Mouse (Mus musculus): ENCODE measurements around the gene Prdm16. TPM values are rescaled to one million over a fixed set of nuclear protein-coding genes. Genes with fewer than 3 reads are reported as not detected.

Prdm16 gene
- polyA plus RNA-seq, 1 experiment from 2014 or later: 16.2 TPM

- 66% methylated on average over 8 of the region's 8 CpGs for whole genome bisulfite sequencing
- Histone ChIP-seq H3K4me3 (no peak overlapping the region), H3K9ac (replicated peaks) (no peak overlapping the region), H3K4me1 (peaks cover 31% of the 10 kb centered on the region), H3K27ac (replicated peaks) (no peak overlapping the region), H3K27me3 (peaks cover 5% of the 10 kb centered on the region; the same call in 1 of the 2 replicates), H3K9me3 (no peaks in the 10 kb centered on the region), H3K4me2 (replicated peaks) (no peak overlapping the region), H3K36me3 (no peaks in the 10 kb centered on the region)
- no peak for ATAC-seq (ENCODE audit: low FRiP score, low read depth)
Measured at GRCm38 (mm10) chr4:154385208-154385607, 251.5 kb downstream of the Prdm16 start.

GRCm38 (mm10) chr4:154378876-154379275 lies 257.8 kb downstream of the Prdm16 start:
- Histone ChIP-seq H3K4me1 (no peaks in the 10 kb centered on the region), H3K9me3 (no peaks in the 10 kb centered on the region), H3K36me3 (no peaks in the 10 kb centered on the region), H3K9ac (replicated peaks) (no peak overlapping the region), H3K4me2 (replicated peaks) (no peak overlapping the region), H3K27me3 (no peaks in the 10 kb centered on the region; the same call in 1 of the 2 replicates), H3K27ac (replicated peaks) (no peak overlapping the region), H3K4me3 (no peak overlapping the region)
- 86% methylated on average over 2 of the region's 2 CpGs for WGBS
- no peak for ATAC-seq (ENCODE audit: low FRiP score, low read depth)

GRCm38 (mm10) chr4:154375939-154376625 lies 260.6 kb downstream of the Prdm16 start:
- Histone ChIP-seq H3K4me2 (replicated peaks) (no peak overlapping the region), H3K27me3 (peaks cover 4% of the 10 kb centered on the region; the same call in 1 of the 2 replicates), H3K4me3 (no peak overlapping the region), H3K9ac (replicated peaks) (no peak overlapping the region), H3K9me3 (no peaks in the 10 kb centered on the region), H3K36me3 (no peaks in the 10 kb centered on the region), H3K4me1 (0 out of 2 replicates have a peak, but pooled peaks cover 6% of the 10 kb centered on the region), H3K27ac (replicated peaks) (no peak overlapping the region)
- ATAC-seq (ENCODE audit: low FRiP score, low read depth): no peak
- 90% methylated on average over 10 of the region's 10 CpGs for WGBS

- Histone ChIP-seq H3K9ac (replicated peaks) (no peak overlapping the region), H3K27ac (replicated peaks) (no peak overlapping the region)
Measured at GRCm38 (mm10) chr4:154371542-154372247, 265.0 kb downstream of the Prdm16 start.

GRCm38 (mm10) chr4:154370841-154371240 lies 265.8 kb downstream of the Prdm16 start:
- H3K4me1 ChIP-seq: peaks cover 19% of the 10 kb centered on the region
- no peak overlapping the region for H3K4me3 ChIP-seq
- peaks cover 20% of the 10 kb centered on the region for H3K27me3 ChIP-seq
- no peak overlapping the region for H3K9ac ChIP-seq (replicated peaks)
- WGBS: 83% methylated on average over 8 of the region's 8 CpGs
- no peaks in the 10 kb centered on the region for H3K9me3 ChIP-seq
- ATAC-seq (ENCODE audit: low FRiP score, low read depth): no peak
- H3K36me3 ChIP-seq: no peaks in the 10 kb centered on the region
- no peak overlapping the region for H3K27ac ChIP-seq (replicated peaks)
- H3K4me2 ChIP-seq (replicated peaks): no peak overlapping the region

More at GRCm38 (mm10) chr4:154371542-154372247, 265.0 kb downstream of the Prdm16 start:
- no peak for ATAC-seq (ENCODE audit: low FRiP score, low read depth)
- H3K4me1 ChIP-seq: peaks cover 10% of the 10 kb centered on the region; the same call in 1 of the 2 replicates
- no peak overlapping the region for H3K4me3 ChIP-seq
- WGBS: 82% methylated on average over 13 of the region's 13 CpGs
- no peaks in the 10 kb centered on the region for H3K36me3 ChIP-seq
- peaks cover 18% of the 10 kb centered on the region for H3K27me3 ChIP-seq
- no peaks in the 10 kb centered on the region for H3K9me3 ChIP-seq
- H3K4me2 ChIP-seq (replicated peaks): no peak overlapping the region

- peaks cover 28% of the 10 kb centered on the region for H3K27me3 ChIP-seq
- no peaks in the 10 kb centered on the region for H3K9me3 ChIP-seq
- no peak overlapping the region for H3K9ac ChIP-seq (replicated peaks)
- no peaks in the 10 kb centered on the region for H3K36me3 ChIP-seq
- no peak for ATAC-seq (ENCODE audit: low FRiP score, low read depth)
- WGBS: 77% methylated on average over 5 of the region's 5 CpGs
- H3K4me2 ChIP-seq (replicated peaks): no peak overlapping the region
- H3K4me1 ChIP-seq: peaks cover 25% of the 10 kb centered on the region
- no peak overlapping the region for H3K4me3 ChIP-seq
- no peak overlapping the region for H3K27ac ChIP-seq (replicated peaks)
Measured at GRCm38 (mm10) chr4:154369089-154369488, 267.6 kb downstream of the Prdm16 start.

- Histone ChIP-seq H3K4me1 (peaks cover 20% of the 10 kb centered on the region), H3K4me2 (replicated peaks) (no peak overlapping the region), H3K9me3 (no peaks in the 10 kb centered on the region), H3K27me3 (peaks cover 34% of the 10 kb centered on the region), H3K27ac (replicated peaks) (no peak overlapping the region), H3K9ac (replicated peaks) (no peak overlapping the region), H3K4me3 (no peak overlapping the region), H3K36me3 (no peaks in the 10 kb centered on the region)
- 83% methylated on average over 6 of the region's 6 CpGs for WGBS
- ATAC-seq (ENCODE audit: low FRiP score, low read depth): no peak
Measured at GRCm38 (mm10) chr4:154366836-154367235, 269.8 kb downstream of the Prdm16 start.

- Histone ChIP-seq H3K4me1 (peaks cover 23% of the 10 kb centered on the region), H3K9me3 (no peaks in the 10 kb centered on the region), H3K27ac (replicated peaks) (no peak overlapping the region), H3K27me3 (peaks cover 30% of the 10 kb centered on the region), H3K4me2 (replicated peaks) (no peak overlapping the region), H3K9ac (replicated peaks) (no peak overlapping the region), H3K36me3 (no peaks in the 10 kb centered on the region), H3K4me3 (no peak overlapping the region)
- 91% methylated on average over 2 of the region's 2 CpGs for WGBS
- no peak for ATAC-seq (ENCODE audit: low FRiP score, low read depth)
Measured at GRCm38 (mm10) chr4:154364752-154365151, 271.9 kb downstream of the Prdm16 start.

GRCm38 (mm10) chr4:154360850-154361249 lies 275.8 kb downstream of the Prdm16 start:
- H3K27ac ChIP-seq (replicated peaks): no peak overlapping the region
- peaks cover 32% of the 10 kb centered on the region for H3K27me3 ChIP-seq
- no peak overlapping the region for H3K9ac ChIP-seq (replicated peaks)
- no peak for ATAC-seq (ENCODE audit: low FRiP score, low read depth)
- peaks cover 20% of the 10 kb centered on the region for H3K4me1 ChIP-seq
- WGBS: 79% methylated on average over 3 of the region's 3 CpGs
- no peak overlapping the region for H3K4me3 ChIP-seq
- no peaks in the 10 kb centered on the region for H3K9me3 ChIP-seq
- no peaks in the 10 kb centered on the region for H3K36me3 ChIP-seq
- no peak overlapping the region for H3K4me2 ChIP-seq (replicated peaks)

- H3K9ac ChIP-seq (replicated peaks): no peak overlapping the region
- H3K4me1 ChIP-seq: peaks cover 16% of the 10 kb centered on the region
- no peaks in the 10 kb centered on the region for H3K36me3 ChIP-seq
- H3K4me2 ChIP-seq (replicated peaks): no peak overlapping the region
- no peak overlapping the region for H3K27ac ChIP-seq (replicated peaks)
- ATAC-seq (ENCODE audit: low FRiP score, low read depth): no peak
- H3K27me3 ChIP-seq: peaks cover 32% of the 10 kb centered on the region
- no peak overlapping the region for H3K4me3 ChIP-seq
- no peaks in the 10 kb centered on the region for H3K9me3 ChIP-seq
- WGBS: 92% methylated on average over 6 of the region's 7 CpGs
Measured at GRCm38 (mm10) chr4:154360441-154360840, 276.2 kb downstream of the Prdm16 start.

GRCm38 (mm10) chr4:154359762-154360300 lies 276.8 kb downstream of the Prdm16 start:
- ATAC-seq (ENCODE audit: low FRiP score, low read depth): no peak
- peaks cover 14% of the 10 kb centered on the region for H3K4me1 ChIP-seq
- no peak overlapping the region for H3K4me3 ChIP-seq
- H3K36me3 ChIP-seq: no peaks in the 10 kb centered on the region
- no peaks in the 10 kb centered on the region for H3K9me3 ChIP-seq
- no peak overlapping the region for H3K4me2 ChIP-seq (replicated peaks)
- no peak overlapping the region for H3K9ac ChIP-seq (replicated peaks)
- H3K27me3 ChIP-seq: peaks cover 30% of the 10 kb centered on the region
- H3K27ac ChIP-seq (replicated peaks): no peak overlapping the region
- 88% methylated on average over 9 of the region's 9 CpGs for WGBS

- H3K27me3 ChIP-seq: peaks cover 29% of the 10 kb centered on the region
- H3K4me3 ChIP-seq: no peak overlapping the region
- peaks cover 14% of the 10 kb centered on the region for H3K4me1 ChIP-seq
- no peak overlapping the region for H3K9ac ChIP-seq (replicated peaks)
- H3K4me2 ChIP-seq (replicated peaks): no peak overlapping the region
- no peaks in the 10 kb centered on the region for H3K36me3 ChIP-seq
- no peak for ATAC-seq (ENCODE audit: low FRiP score, low read depth)
- 50% methylated on average over 11 of the region's 11 CpGs for WGBS
- no peak overlapping the region for H3K27ac ChIP-seq (replicated peaks)
- H3K9me3 ChIP-seq: no peaks in the 10 kb centered on the region
Measured at GRCm38 (mm10) chr4:154358816-154359215, 277.9 kb downstream of the Prdm16 start.

Data from midbrain, embryonic 12.5 days (tissue).